Mouse (Mus musculus) limb, embryonic 11.5 days (tissue): ENCODE measurements around the gene Pex1. TPM values are rescaled to one million over a fixed set of nuclear protein-coding genes. Genes with fewer than 3 reads are reported as not detected.

ENCODE experiments used
- ATAC-seq: fragments of 200-750 bp; cut with Nextera tagmentation; 2 replicates; pipeline ENCODE4 v1.8.0; 2017; ENCODE audit warnings: low read depth; ENCODE audit not compliant: insufficient number of reproducible peaks, low FRiP score, low TSS enrichment
- DNase-seq: peaks from one replicate; pipeline ENCODE4 v3.0.0-alpha.2; 2015; ENCODE audit warnings: low spot score
- H3K27ac ChIP-seq: fragments of 300-500 bp; sonication (generic); replicated peaks from 2 replicates; pipeline ENCODE4 v1.5.1; 2014; ENCODE audit warnings: low read depth, mild to moderate bottlenecking, low read length
- H3K27me3 ChIP-seq: fragments of 300-500 bp; sonication (generic); 2 replicates; pipeline ENCODE4 v1.6.1; 2014; ENCODE audit warnings: mild to moderate bottlenecking, low read length, mixed read lengths; ENCODE audit not compliant: control insufficient read depth, insufficient read depth
- H3K36me3 ChIP-seq: fragments of 300-500 bp; sonication (generic); 2 replicates; pipeline ENCODE4 v1.6.1; 2014; ENCODE audit warnings: mild to moderate bottlenecking, low read length, moderate library complexity, mixed read lengths; ENCODE audit not compliant: control insufficient read depth, insufficient read depth
- H3K4me1 ChIP-seq: fragments of 300-500 bp; sonication (generic); 2 replicates; pipeline ENCODE4 v1.6.1; 2014; ENCODE audit warnings: low read length, mixed read lengths; ENCODE audit not compliant: control insufficient read depth, insufficient read depth
- H3K4me2 ChIP-seq: fragments of 300-500 bp; sonication (generic); 2 replicates; pipeline ENCODE4 v1.6.1; 2014; ENCODE audit warnings: low read depth, mild to moderate bottlenecking, moderate library complexity; ENCODE audit not compliant: severe bottlenecking
- H3K4me3 ChIP-seq: fragments of 300-500 bp; sonication (generic); 2 replicates; pipeline ENCODE4 v1.5.1; 2014; ENCODE audit warnings: low read depth, low read length
- H3K9ac ChIP-seq: fragments of 300-500 bp; sonication (generic); 2 replicates; pipeline ENCODE4 v1.6.1; 2014; ENCODE audit warnings: mild to moderate bottlenecking, low read length
- H3K9me3 ChIP-seq: fragments of 300-500 bp; sonication (generic); 2 replicates; pipeline ENCODE4 v1.6.1; 2016; ENCODE audit warnings: low read length; ENCODE audit not compliant: control insufficient read depth
- WGBS: fragments of 180-500 bp; shearing (Covaris S2); extraction: QIAGEN DNeasy Blood & Tissue Kit; methylation state at CpG from one replicate; pipeline ENCODE4 v1.1.7; 2014; 5-methylcytosine and 5-hydroxymethylcytosine counted together
- polyA plus RNA-seq: library from polyadenylated mRNA; unstranded; fragments of >200 nt; fragmentation: Nextera tagmentation; extraction: Ambion mirVana; gene quantifications from 2 replicates; pipeline ENCODE4 v1.2.1, GENCODE M21; 2014

Gene Pex1
- polyA plus RNA-seq: 13.1 and 17.4 TPM in 2 replicates

DNA sequence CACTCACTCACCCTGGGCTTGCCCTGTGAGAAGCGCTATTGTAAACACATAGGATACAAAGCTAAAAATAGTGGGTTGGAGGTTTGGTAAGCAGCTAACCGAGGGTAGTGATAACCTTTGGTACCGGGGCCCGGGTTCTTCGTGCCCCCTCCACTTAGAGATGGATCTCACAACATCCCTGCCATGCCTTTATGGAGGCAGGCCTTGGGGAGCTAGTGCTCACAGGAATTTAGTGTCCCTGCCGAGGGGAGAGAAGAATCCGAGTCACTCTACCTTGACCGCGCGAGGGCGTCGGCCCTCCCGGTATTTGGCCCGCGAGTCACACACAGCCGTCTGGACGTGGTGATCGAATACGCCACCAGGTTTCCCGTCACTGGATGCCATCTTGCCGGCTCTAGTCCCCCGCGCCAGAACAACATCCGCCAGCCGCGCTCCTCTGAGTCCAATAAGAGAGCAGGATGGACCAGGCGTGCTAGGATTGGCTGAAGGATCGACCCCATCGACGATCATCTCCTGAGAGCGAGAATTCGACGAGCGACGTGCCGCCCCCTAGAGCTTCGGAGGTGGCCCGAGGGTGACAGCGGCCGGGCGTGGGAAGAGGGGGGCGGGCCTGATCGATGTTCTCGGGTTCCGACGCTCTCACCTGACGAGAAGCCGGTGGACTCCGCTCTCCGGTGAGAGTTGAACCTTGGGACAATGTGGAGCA lies at the start of gene Pex1:
Pex1 (plus strand) TSS at position 374 of the 706 bp plus-strand sequence.
- peak within 1 kb of the TSS; percentile 69 for H3K9ac ChIP-seq
- DNase-seq (peak; percentile 95), ATAC-seq (peak; percentile 99)
- H3K4me3 ChIP-seq: peak within 1 kb of the TSS; percentile 83
- H3K4me1 ChIP-seq: peaks cover 9% of the 10 kb centered on the region
- H3K9me3 ChIP-seq: no peaks in the 10 kb centered on the region; the same call in 1 of the 2 replicates
- H3K27me3 ChIP-seq: no peaks in the 10 kb centered on the region
- no peaks in the 10 kb centered on the region; the same call in 1 of the 2 replicates for H3K36me3 ChIP-seq
- no peak within 1 kb of the TSS for H3K27ac ChIP-seq
- under 1% methylated on average over 50 of the region's 50 CpGs for WGBS
- peak within 1 kb of the TSS; percentile 67 for H3K4me2 ChIP-seq

DNA sequence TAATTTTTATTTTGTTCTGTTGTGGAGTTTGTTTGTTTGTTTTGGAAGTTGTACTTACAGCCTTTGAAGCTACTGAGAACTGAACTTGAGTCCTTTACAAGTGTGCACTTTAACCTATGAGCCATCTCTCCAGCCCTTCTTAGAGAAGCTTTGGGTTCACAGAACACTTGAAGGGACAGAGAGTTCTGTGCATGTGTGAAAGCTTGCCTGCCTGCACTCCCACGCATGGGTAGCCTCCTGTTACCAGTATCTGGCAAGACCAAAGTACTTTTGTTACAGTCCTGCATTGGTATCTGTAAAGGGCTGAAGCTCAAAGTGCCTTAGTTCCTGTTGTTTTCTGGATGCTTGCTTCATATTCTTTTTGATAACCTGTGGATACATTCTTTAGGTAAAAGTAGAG lies 49.6 kb upstream of the Pex1 start:
- Histone ChIP-seq H3K36me3 (0 out of 2 replicates have a peak, but pooled peaks cover 2% of the 10 kb centered on the region), H3K9me3 (no peaks in the 10 kb centered on the region), H3K27me3 (no peaks in the 10 kb centered on the region), H3K9ac (no peak overlapping the region), H3K27ac (no peak overlapping the region), H3K4me2 (no peak overlapping the region), H3K4me3 (no peak overlapping the region), H3K4me1 (peaks cover 5% of the 10 kb centered on the region)
- WGBS: 90% methylated on average over 1 of the region's 1 CpGs
- ATAC-seq (no peak), DNase-seq (no peak)

DNA sequence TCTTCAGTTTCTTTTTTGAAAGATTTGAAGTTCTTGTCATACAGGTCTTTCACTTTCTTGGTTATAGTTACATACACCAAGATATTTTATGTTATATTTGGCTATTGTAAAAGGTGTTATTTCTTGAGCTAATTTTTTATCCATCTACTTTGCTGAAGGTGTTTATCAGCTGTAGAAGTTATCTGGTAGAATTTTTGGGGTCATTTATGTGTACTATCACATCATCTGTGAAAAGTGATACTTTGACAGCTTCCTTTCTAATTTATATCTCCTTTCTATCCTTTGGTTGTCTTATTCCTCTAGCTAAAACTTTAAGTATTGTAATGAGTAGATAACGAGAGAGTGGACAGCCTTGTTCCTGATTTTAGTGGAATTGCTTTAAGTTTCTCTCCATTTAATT lies 44.4 kb upstream of the Pex1 start:
- peaks cover 2% of the 10 kb centered on the region; the same call in 1 of the 2 replicates for H3K36me3 ChIP-seq
- no peak overlapping the region for H3K27ac ChIP-seq
- no peak overlapping the region for H3K9ac ChIP-seq
- WGBS: 100% methylated on average over 1 of the region's 1 CpGs
- no peaks in the 10 kb centered on the region for H3K4me1 ChIP-seq
- H3K4me3 ChIP-seq: no peak overlapping the region
- DNase-seq: no peak
- no peaks in the 10 kb centered on the region for H3K27me3 ChIP-seq
- no peak overlapping the region for H3K4me2 ChIP-seq
- no peaks in the 10 kb centered on the region for H3K9me3 ChIP-seq
- no peak for ATAC-seq

DNA sequence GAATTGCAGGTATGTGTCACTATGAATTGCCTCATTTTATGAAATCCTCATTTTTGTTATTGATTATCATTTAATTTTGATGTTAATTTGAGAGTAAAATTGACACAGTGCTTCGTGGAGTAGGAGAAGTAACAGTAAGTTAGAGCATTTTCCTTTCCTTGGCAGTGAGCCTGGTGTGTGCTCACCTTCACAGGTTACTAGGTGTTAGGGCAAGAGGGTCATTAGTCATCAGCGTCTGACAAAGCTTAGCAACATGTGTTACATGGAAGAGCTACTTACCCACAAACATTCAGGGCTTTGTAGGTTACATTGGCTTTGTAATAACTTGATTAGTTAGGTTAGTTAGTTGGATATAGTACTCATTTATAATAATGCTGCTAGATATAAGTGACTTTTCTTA lies 41.7 kb upstream of the Pex1 start:
- DNase-seq: no peak
- ATAC-seq: no peak
- peaks cover 2% of the 10 kb centered on the region; the same call in 1 of the 2 replicates for H3K36me3 ChIP-seq

DNA sequence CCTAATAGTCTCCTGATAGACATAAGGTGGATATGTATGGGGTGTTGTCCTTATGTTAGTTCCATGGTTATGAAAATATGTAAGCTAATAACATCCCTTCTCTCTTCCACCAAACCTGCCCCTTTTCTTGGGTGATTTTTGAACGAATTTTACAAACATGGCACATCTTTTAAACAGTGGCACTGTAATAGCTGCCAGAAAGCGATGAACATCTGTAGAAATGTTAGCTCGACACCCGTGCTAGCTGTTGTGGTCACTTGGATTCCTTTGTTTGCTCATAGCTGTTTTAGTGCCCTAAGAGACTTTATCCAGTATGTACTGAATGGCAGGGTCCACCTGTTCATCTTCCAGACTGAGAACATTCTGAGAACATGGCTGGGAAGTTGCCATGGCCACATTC lies 24.6 kb upstream of the Pex1 start, which contains the start of gene 1700109H08Rik:
1700109H08Rik (plus strand) TSS at position 301 of the 400 bp plus-strand sequence.
- Histone ChIP-seq H3K9ac (no peak within 1 kb of the TSS), H3K27ac (no peak within 1 kb of the TSS), H3K27me3 (no peaks in the 10 kb centered on the region), H3K4me3 (no peak within 1 kb of the TSS), H3K4me1 (no peaks in the 10 kb centered on the region), H3K9me3 (peaks cover 4% of the 10 kb centered on the region; the same call in 1 of the 2 replicates), H3K36me3 (peaks cover 56% of the 10 kb centered on the region), H3K4me2 (no peak within 1 kb of the TSS)
- 96% methylated on average over 4 of the region's 4 CpGs for WGBS
- ATAC-seq: no peak
- DNase-seq: no peak

More for the DNA sequence above, 41.7 kb upstream of the Pex1 start:
- no peaks in the 10 kb centered on the region for H3K9me3 ChIP-seq
- WGBS: 92% methylated on average over 2 of the region's 2 CpGs
- H3K27me3 ChIP-seq: no peaks in the 10 kb centered on the region
- no peak overlapping the region for H3K9ac ChIP-seq
- no peaks in the 10 kb centered on the region for H3K4me1 ChIP-seq
- H3K4me3 ChIP-seq: no peak overlapping the region
- H3K27ac ChIP-seq: no peak overlapping the region
- no peak overlapping the region for H3K4me2 ChIP-seq

DNA sequence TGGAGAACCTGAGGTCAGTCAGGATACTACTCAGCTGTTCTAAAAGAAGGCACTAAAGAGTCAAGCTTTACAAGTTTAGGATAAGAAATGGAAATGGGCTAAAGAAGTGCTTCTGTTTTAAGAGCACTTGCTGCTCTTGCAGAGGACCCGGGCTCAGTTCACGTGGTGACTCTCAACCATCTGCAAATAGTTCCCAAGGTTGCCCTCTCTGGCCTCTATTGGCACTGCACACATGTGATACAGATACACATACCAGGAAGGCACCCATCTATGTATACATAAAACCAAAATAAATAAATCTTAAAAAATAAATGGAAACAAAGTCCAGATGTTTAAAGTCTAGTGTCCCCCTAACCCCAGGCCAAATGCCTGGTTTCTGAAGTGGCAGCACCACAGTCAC lies 21.0 kb upstream of the Pex1 start:
- H3K9me3 ChIP-seq: peaks cover 4% of the 10 kb centered on the region; the same call in 1 of the 2 replicates
- H3K4me3 ChIP-seq: no peak overlapping the region
- DNase-seq: no peak

DNA sequence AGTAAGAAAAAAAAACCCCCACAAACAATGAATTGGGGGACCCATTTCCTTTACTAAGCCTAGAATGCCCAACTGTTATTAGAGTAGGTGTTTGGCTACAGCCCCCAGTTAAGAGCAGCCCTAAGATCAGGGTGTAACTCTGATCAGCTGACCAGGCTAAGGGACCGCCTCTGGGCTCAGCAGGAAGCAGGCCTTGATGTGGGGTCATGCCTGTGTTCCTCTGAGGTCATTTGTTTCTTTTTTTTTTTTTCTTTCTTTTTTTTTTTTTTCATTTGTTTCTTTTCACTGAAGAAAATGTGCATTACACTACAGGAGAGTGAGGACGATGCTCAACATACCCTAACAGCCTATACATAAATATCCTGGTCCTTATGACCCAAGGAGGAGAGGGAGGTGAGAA lies 17.9 kb upstream of the Pex1 start:
- Histone ChIP-seq H3K27me3 (no peaks in the 10 kb centered on the region), H3K27ac (no peak overlapping the region), H3K36me3 (peaks cover 48% of the 10 kb centered on the region), H3K4me2 (no peak overlapping the region), H3K9me3 (peaks cover 4% of the 10 kb centered on the region; the same call in 1 of the 2 replicates), H3K9ac (no peak overlapping the region), H3K4me3 (no peak overlapping the region), H3K4me1 (no peaks in the 10 kb centered on the region)
- ATAC-seq (no peak), DNase-seq (no peak)
- WGBS: 92% methylated on average over 2 of the region's 2 CpGs

More for the DNA sequence above, 21.0 kb upstream of the Pex1 start:
- Histone ChIP-seq H3K4me2 (no peak overlapping the region), H3K4me1 (no peaks in the 10 kb centered on the region), H3K36me3 (peaks cover 59% of the 10 kb centered on the region), H3K27me3 (no peaks in the 10 kb centered on the region), H3K9ac (no peak overlapping the region), H3K27ac (no peak overlapping the region)
- WGBS: 94% methylated on average over 2 of the region's 2 CpGs
- no peak for ATAC-seq

DNA sequence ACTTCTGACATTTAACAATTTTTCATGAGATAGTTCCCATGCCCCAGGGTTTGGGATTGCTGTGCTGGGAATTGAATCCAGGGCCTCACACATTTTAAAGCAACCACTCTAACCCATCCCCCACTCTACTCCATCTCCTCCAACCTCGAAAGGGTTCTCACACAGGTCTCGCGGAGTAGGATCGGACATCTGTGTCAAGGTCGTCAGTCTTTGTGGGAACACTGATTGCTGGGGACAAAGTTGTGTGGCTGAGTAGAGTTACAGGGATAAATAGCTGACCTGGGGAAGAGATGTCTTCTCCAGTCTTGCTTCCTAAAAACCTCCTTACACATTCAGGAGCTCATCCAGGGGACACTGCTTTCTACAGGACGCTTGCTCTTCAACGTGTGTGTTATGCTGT lies 16.8 kb upstream of the Pex1 start:
- H3K9me3 ChIP-seq: peaks cover 4% of the 10 kb centered on the region; the same call in 1 of the 2 replicates
- peaks cover 44% of the 10 kb centered on the region for H3K36me3 ChIP-seq
- H3K27ac ChIP-seq: no peak overlapping the region
- 91% methylated on average over 7 of the region's 7 CpGs for WGBS
- ATAC-seq (no peak), DNase-seq (no peak)
- H3K9ac ChIP-seq: no peak overlapping the region
- H3K27me3 ChIP-seq: no peaks in the 10 kb centered on the region
- no peaks in the 10 kb centered on the region for H3K4me1 ChIP-seq
- no peak overlapping the region for H3K4me2 ChIP-seq
- no peak overlapping the region for H3K4me3 ChIP-seq
